Mouse (Mus musculus) kidney, adult 11 months (tissue): ENCODE results near the gene Golga5.
A peak's percentile ranks its signal among the peaks of the same experiment; 100 is the strongest.
"Not testable (repeated sequence)": the region's sequence is repeated elsewhere in the genome, so short reads cannot be mapped to it uniquely, and the experiment has no call there.

Experiments
- DNase-seq: peaks from one replicate; pipeline ENCODE4 v3.0.0; 2022

Gene Golga5

GRCm38 (mm10) chr12:102450437-102450836 lies 18.5 kb upstream of the Golga5 start:
- DNase-seq = no peak

- DNase-seq = no peak
Measured at GRCm38 (mm10) chr12:102451126-102451851, 17.6 kb upstream of the Golga5 start.

- peak; percentile 74 for DNase-seq
Measured at GRCm38 (mm10) chr12:102453581-102453980, 15.4 kb upstream of the Golga5 start.

- DNase-seq = no peak
Measured at GRCm38 (mm10) chr12:102456467-102457193, 12.3 kb upstream of the Golga5 start.

GRCm38 (mm10) chr12:102460014-102460413 lies 8.9 kb upstream of the Golga5 start:
- DNase-seq = no peak

DNA sequence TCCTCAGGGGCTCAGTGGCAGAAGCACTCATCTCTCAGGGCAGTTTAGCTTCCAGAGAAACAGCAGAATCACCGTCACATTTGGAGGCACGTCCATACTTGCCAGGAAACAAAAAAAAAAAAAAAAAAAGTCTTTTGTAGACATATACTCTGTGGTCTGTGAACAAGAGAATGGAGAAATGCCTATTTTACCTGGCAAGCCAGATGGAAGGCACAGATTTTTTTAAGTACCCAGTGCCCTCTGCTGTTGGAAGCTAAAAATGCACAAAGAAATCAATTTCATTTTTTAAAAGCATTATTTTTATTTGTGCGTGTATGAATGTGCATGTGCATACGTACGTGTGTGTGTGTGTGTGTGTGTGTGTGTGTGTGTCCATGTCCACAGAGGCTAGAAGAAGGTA lies 7.8 kb upstream of the Golga5 start:
- DNase-seq = no peak

DNA sequence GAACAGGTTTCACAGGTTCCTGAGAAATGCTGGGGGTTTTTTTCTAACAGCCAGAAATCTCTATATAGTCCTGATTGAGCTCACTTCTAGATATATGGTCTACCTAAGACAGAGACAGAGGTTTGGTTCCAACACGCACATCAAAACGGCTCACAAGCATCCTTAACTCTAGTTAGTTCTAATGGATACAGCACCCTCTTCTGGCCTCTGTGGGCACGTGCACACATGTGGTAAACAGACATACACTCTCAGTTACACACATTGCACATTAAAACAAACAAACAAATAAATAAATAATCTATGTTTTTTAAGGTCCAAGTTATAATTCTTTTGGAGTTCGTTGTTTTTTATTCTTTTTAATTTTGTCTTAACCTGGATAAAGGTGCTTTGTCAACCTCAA lies 4.3 kb upstream of the Golga5 start:
- DNase-seq = no peak

GRCm38 (mm10) chr12:102468136-102468535 lies 799 bp upstream of the Golga5 start:
- no peak for DNase-seq

DNA sequence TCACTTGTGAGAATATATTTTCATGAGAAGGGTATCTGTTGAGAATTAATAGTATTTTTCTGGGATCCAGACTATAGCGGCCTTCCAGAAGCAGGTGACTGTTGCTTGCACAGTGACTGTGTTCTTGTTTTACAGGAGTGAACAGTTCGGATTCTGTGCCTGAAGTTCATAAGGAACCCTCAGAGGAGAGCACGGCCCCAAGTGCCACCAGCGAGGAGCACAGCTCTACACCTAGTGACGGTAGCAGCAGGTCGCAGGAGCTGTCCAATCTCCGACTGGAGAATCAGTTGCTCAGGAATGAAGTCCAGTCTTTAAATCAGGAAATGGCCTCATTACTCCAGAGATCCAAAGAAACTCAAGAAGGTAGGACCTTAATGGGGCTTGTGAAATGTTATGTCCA lies 5.5 kb downstream of the Golga5 start:
- DNase-seq = no peak

GRCm38 (mm10) chr12:102480481-102480880 lies 11.5 kb downstream of the Golga5 start:
- no peak for DNase-seq

GRCm38 (mm10) chr12:102484946-102485345 lies 16.0 kb downstream of the Golga5 start:
- no peak for DNase-seq

DNA sequence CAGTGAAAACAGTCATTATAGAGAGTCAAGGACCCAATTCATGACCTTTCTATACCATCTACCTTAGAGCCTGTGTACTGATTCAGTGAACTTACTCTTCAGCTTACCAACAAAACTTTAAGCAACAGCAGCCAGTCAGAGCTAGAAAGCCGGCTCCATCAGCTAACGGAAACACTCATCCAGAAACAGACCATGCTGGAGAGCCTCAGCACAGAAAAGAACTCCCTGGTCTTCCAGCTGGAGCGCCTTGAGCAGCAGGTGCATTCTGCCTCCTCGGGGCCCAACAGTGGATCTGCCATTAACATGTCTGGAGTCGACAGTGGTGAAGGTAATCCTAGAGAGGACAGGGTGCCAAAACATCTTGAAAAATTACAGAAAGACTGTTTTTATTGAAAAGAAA lies 23.0 kb downstream of the Golga5 start:
- DNase-seq = no peak

DNA sequence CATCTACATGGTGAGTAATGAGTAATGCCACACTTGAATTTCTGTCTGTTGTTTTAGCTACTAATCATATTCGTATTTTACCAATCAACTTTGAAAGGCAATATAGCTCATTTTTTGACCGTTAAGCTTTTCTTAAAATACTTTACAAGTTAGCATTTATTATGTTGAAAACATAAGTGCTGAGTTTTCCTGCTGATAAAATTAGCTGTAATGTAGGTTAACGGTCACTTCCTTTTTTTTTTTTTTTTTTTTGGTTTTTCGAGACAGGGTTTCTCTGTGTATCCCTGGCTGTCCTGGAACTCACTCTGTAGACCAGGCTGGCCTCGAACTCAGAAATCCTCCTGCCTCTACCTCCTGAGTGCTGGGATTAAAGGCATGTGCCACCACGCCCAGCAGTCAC lies 26.8 kb downstream of the Golga5 start:
- not testable (repeated sequence) for DNase-seq

DNA sequence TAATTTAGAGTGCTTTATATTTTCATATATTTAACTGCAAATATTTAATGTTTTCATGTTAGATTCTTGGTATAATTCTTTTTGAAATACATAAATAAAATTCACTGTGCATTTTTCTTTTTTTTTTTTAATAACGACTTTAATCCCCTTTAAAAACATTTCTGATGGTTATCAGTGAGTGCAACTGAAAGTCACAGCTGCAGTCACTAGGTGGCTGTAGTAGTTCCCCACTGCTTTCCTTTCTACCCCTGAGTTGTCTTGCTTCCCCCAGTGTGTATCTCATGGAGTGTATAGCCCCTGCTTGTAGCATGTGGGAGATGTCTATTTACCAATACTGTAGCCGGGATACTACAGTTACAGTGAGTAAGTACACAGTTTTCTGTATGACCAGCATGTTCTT lies 29.0 kb downstream of the Golga5 start:
- DNase-seq = no peak

- peak; percentile 88 for DNase-seq
Measured at GRCm38 (mm10) chr12:102498726-102499125, 29.8 kb downstream of the Golga5 start.

DNA sequence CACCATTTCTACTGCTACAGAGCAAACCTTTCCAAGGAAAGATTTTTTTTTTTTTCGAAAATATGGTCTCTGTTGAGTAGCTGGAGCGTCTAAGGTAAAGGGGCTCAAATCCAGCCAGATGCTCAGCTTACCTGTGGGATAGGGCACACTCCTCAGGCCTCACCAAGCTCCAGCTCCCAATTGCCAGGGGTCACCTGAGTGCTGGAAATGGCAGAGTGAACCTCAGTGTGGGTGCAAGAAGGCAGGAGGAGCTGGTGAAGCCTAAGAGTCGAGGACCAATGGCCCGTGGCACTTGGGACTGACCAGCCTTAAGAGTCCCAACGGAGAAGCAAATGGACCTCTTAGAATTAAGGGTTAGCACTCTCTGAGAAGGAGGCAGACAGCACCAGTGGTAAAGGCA lies 30.3 kb downstream of the Golga5 start:
- DNase-seq = no peak

DNA sequence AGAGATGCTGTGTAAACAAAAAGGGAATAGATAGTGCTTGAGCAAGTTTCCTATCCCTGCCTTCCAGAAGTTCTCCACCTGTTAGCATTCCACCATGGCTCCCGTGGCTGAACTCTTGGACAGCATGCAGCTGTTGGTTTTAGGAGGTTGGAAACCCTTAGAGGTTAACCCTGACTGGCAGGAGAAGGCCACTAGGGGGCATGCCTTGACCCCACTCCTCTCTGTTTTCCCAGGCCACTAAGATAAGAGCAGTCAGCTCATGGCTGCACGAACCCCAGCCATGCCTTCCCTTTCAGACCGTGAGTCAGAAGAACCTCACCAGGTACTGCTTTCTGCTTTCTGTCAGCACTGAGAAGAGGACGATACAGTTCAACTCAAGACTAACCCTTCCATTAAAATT lies 30.8 kb downstream of the Golga5 start:
- DNase-seq = no peak

DNA sequence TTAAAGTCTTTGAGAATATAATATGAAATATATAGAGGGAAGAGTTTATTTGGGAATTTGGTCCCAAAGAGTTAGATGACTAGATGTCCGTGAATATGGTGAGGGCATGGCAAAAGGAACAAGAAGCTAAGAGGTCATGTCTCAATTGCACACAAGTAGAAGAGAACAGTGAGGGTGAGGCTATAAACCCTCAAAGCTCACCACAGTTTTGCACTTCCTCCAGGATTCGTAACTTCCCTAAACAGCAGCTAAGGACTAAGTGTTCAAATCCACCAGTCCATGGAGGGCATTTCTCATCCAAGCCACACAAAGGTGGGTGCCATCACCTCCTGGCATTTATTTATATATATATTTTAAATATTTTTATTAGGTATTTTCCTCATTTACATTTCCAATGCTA lies 32.1 kb downstream of the Golga5 start:
- no peak for DNase-seq

- no peak for DNase-seq
Measured at GRCm38 (mm10) chr12:102501848-102502595, 33.1 kb downstream of the Golga5 start.

GRCm38 (mm10) chr12:102505131-102505713 lies 36.3 kb downstream of the Golga5 start:
- DNase-seq = no peak

DNA sequence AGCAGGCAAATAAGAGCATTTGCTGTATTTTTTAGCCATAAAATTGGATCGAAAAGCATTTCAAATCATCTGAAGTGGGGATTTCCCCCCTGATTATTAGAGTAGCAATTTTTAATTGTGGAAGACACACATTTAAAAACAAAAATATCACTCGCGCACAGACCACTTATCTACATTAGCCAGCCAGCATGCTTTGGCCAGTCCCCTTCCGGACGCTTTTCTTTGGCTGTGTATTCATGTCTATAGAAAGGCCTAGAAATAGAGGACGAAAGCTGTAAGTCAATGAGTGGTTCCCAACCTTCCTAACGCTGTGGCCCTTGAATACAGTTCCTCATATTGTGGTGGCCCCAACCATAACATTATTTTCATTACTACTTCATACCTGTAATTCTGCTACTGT lies 37.0 kb downstream of the Golga5 start:
- no peak for DNase-seq

GRCm38 (mm10) chr12:102511363-102511762 lies 42.4 kb downstream of the Golga5 start:
- DNase-seq = no peak

GRCm38 (mm10) chr12:102514151-102514550 lies 45.2 kb downstream of the Golga5 start:
- no peak for DNase-seq
